Mouse (Mus musculus) urinary bladder, adult 18-20 months (tissue): Measurements from ENCODE around the gene Olfr729.

Experiments
- DNase-seq, 2 experiments: peaks; one replicate each; pipeline ENCODE4 v3.0.0; 2022; ENCODE audit warnings: low spot score in 2 of 2, mixed read lengths in 2 of 2

Gene Olfr729

GRCm38 (mm10) chr14:50152810-50153209 lies at the start of gene Olfr729:
Olfr729 (minus strand) TSS chr14:50152910.
- no peak for DNase-seq

DNA sequence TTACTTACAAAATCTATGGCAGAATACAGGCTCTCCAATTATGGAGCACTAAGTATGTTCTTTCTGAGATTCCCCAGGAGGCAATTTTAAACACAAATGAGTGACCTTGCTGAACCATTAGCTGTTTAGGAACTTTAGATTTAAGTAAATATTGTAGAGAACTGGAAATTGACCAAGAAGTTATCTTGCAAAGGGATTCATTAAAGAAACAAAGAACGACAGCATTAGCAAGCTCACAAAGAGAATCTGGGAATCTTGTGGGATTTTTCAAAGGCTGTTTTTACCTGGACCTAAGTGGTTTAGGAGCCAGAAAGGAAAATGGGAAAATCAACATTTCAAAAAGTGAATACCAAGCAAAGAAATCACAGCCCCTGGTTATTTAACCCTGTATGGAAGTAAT lies 35.4 kb upstream of the Olfr729 start, which contains the start of gene Olfr730:
Gene Olfr730 (minus strand): TSS at position 101 of the 400 bp plus-strand sequence.
- DNase-seq = no peak

DNA sequence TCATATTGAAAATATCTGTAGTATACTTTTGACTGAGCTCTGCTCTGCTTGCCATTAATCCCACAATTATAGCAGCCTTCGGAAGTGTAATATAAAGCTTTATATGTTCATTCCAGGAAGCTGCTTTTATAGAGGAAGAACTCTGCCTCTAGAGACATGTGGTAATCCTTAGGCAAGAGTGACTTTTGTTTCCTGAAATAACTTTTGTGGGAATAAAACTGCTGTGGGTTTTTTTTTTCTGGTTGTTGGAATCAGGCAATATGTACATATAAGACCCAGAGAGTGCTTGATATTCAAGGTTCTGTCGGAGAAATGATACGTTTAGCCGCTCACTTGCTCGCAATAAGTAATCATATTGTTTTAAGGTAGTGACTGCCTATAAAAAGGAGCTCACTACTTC lies 10.1 kb downstream of the Olfr729 start, which contains the start of gene Olfr728:
Gene Olfr728 (minus strand): TSS at position 101 of the 400 bp plus-strand sequence.
- no peak for DNase-seq

DNA sequence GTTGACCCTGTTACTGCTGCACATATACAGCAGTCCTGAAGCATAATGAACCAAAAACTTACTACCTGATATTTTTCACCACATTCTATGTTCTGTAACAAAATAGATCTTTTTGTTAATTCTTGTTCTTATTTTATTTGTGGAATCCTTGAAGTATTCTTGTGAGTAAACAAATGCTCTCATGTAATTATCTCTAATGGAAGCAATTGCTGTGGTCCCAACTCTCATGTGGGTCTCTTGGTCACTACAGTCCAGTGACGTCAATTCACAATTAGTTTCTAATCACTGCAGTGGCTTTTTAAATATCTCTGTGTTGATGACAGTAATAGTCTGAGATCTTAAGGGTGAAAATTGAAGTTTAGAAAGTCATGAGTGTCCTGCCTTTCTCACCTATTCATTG lies 29.8 kb downstream of the Olfr729 start, which contains the start of gene Olfr727:
Gene Olfr727 (plus strand): TSS at position 301 of the 400 bp plus-strand sequence.
- no peak for DNase-seq
